Mouse (Mus musculus): ENCODE data around the gene Phactr3.

DNA sequence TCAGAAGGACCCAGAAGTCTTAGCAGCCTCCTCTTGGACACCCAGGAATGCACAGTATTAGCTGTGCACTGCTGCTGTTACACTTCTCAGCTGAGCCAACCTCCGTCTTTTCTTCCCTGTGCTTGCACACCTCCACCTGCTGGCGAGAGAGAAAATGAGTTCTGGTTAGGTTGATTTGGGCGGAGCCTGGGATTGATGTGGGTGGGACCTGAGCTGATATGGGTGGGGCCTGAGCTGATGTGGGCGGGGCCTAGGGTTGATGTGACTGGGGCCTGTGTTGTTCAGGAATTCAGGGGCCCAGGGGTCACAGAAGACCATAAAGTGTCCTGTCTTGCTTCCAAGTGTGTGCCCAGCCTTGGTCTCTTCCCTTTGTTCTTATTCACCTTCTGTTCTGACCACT lies 128.0 kb downstream of the Phactr3 start:
- TF ChIP-seq CTCF (IDR thresholded peaks at IDR 0.05; ENCODE audit: control insufficient read depth, insufficient read depth, low read length) (no peak), POLR2A (IDR thresholded peaks at IDR 0.05; ENCODE audit: borderline replicate concordance, control insufficient read depth, low read depth, low read length) (no peak)
